Mouse (Mus musculus) CH12F3 (cell line): ENCODE results near the gene Olfr675.
"Not testable (repeated sequence)": the region's sequence is repeated elsewhere in the genome, so short reads cannot be mapped to it uniquely, and the experiment has no call there.

Experiments
- in situ Hi-C: fragments of 300-500 bp; cut with MboI; formaldehyde crosslinking; loops from 2 replicates; pipeline ENCODE4 v1.14.3; 2020; ENCODE audit warnings: low sequenced_read_pairs

Gene Olfr675

GRCm38 (mm10) chr7:105028360-105028759, at the start of gene Olfr675:
TSS of gene Olfr675 (minus strand) at chr7:105028460.
- in situ Hi-C loops: no loop called here

- in situ Hi-C loops: no loop called here
Observed at GRCm38 (mm10) chr7:105064175-105064574, 35.9 kb upstream of the Olfr675 start, which contains the start of gene Olfr678. TSS of gene Olfr678 (plus strand) at chr7:105064475.

GRCm38 (mm10) chr7:105058951-105059350, 30.7 kb upstream of the Olfr675 start:
- in situ Hi-C loops: no loop called here

GRCm38 (mm10) chr7:105033836-105034235, 5.6 kb upstream of the Olfr675 start:
- in situ Hi-C loops: not testable (repeated sequence)

GRCm38 (mm10) chr7:105032398-105032797, 4.1 kb upstream of the Olfr675 start, which contains the start of gene Olfr676:
TSS of gene Olfr676 (plus strand) at chr7:105032698.
- in situ Hi-C loops: no loop called here

GRCm38 (mm10) chr7:105022530-105022929, 5.7 kb downstream of the Olfr675 start:
- in situ Hi-C loops: no loop called here

- in situ Hi-C loops: no loop called here
Observed at GRCm38 (mm10) chr7:105001929-105002328, 26.3 kb downstream of the Olfr675 start, which contains the start of gene Olfr672. TSS of gene Olfr672 (minus strand) at chr7:105002029.

- in situ Hi-C loops: no loop called here
Observed at GRCm38 (mm10) chr7:104979026-104979425, 49.2 kb downstream of the Olfr675 start, which contains the start of gene Olfr671. TSS of gene Olfr671 (minus strand) at chr7:104979126.

GRCm38 (mm10) chr7:104972507-104972906, 55.8 kb downstream of the Olfr675 start:
- in situ Hi-C loops: not testable (repeated sequence)
